Mouse (Mus musculus) limb, embryonic 15.5 days (tissue): Measurements from ENCODE around the gene Nup107. TPM values are rescaled to one million over a fixed set of nuclear protein-coding genes. Genes with fewer than 3 reads are reported as not detected.
"Not testable (repeated sequence)": the region's sequence is repeated elsewhere in the genome, so short reads cannot be mapped to it uniquely, and the experiment has no call there.

Experiments used
- ATAC-seq: fragments of 200-750 bp; cut with Nextera tagmentation; 2 replicates; pipeline ENCODE4 v1.8.0; 2017; ENCODE audit warnings: low read depth, moderate TSS enrichment; ENCODE audit not compliant: insufficient number of reproducible peaks, low FRiP score, low TSS enrichment
- H3K27ac ChIP-seq: fragments of 300-500 bp; sonication (generic); 2 replicates; pipeline ENCODE4 v1.5.1; 2015; ENCODE audit warnings: moderate library complexity, mild to moderate bottlenecking, inconsistent platforms
- H3K27me3 ChIP-seq: fragments of 300-500 bp; sonication (generic); 2 replicates; pipeline ENCODE4 v1.6.1; 2015; ENCODE audit warnings: inconsistent platforms
- H3K36me3 ChIP-seq: fragments of 300-500 bp; sonication (generic); 2 replicates; pipeline ENCODE4 v1.6.1; 2015; ENCODE audit warnings: inconsistent platforms
- H3K4me1 ChIP-seq: fragments of 300-500 bp; sonication (generic); 2 replicates; pipeline ENCODE4 v1.6.1; 2015; ENCODE audit warnings: inconsistent platforms
- H3K4me2 ChIP-seq: fragments of 300-500 bp; sonication (generic); 2 replicates; pipeline ENCODE4 v1.6.1; 2015; ENCODE audit warnings: mild to moderate bottlenecking, inconsistent platforms
- H3K4me3 ChIP-seq: fragments of 300-500 bp; sonication (generic); 2 replicates; pipeline ENCODE4 v1.5.1; 2015; ENCODE audit warnings: mild to moderate bottlenecking, inconsistent platforms
- H3K9ac ChIP-seq: fragments of 300-500 bp; sonication (generic); 2 replicates; pipeline ENCODE4 v1.6.1; 2015; ENCODE audit warnings: inconsistent platforms
- H3K9me3 ChIP-seq: fragments of 300-500 bp; sonication (generic); 2 replicates; pipeline ENCODE4 v1.6.1; 2016; ENCODE audit warnings: inconsistent platforms
- WGBS: fragments of 180-500 bp; shearing (Covaris S2); methylation state at CpG from one replicate; pipeline ENCODE4 v1.1.7; 2015; 5-methylcytosine and 5-hydroxymethylcytosine counted together
- polyA plus RNA-seq: library from polyadenylated mRNA; unstranded; fragments of >200 nt; fragmentation: Nextera tagmentation; extraction: Ambion mirVana; gene quantifications from 2 replicates; pipeline ENCODE4 v1.2.1, GENCODE M21; 2015

Gene Nup107
- polyA plus RNA-seq, 1 experiment from 2014 or later: 54.6 TPM

- H3K9me3 ChIP-seq: no peaks in the 10 kb centered on the region
- peaks cover 3% of the 10 kb centered on the region; the same call in 1 of the 2 replicates for H3K4me1 ChIP-seq
- no peak for ATAC-seq
- H3K9ac ChIP-seq: no peak overlapping the region
- H3K27ac ChIP-seq: no peak overlapping the region
- WGBS: 75% methylated on average over 9 of the region's 9 CpGs
- no peak overlapping the region for H3K4me3 ChIP-seq
- H3K27me3 ChIP-seq: no peaks in the 10 kb centered on the region
- H3K36me3 ChIP-seq: no peaks in the 10 kb centered on the region
- no peak overlapping the region for H3K4me2 ChIP-seq
These were observed 64.9 kb downstream of the Nup107 start for GRCm38 (mm10) chr10:117727518-117728110.

DNA sequence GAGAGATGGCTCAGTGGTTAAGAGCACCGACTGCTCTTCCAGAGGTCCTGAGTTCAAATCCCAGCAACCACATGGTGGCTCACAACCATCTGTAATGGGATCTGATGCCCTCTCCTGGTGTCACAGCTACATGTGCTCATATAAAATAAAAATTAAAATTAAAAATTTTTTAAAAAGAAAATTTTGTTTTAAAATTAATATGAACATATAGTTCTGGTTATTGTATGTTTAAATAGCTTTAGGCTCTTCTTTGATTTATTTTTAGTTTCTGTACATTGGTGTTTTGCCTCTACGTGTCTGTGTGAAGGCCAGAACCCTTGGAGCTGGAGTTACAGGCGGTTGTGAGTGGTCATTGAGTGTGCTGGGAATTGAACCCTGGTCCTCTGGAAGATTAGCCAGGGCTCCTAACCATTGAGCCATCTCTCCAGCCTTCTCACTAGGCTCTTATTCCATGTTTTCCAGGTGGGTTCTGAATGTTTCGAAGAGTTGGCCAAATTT, 65.6 kb downstream of the Nup107 start:
- Histone ChIP-seq H3K27ac (no peak overlapping the region), H3K9ac (no peak overlapping the region), H3K4me3 (no peak overlapping the region), H3K36me3 (no peaks in the 10 kb centered on the region), H3K4me2 (no peak overlapping the region), H3K4me1 (peaks cover 3% of the 10 kb centered on the region; the same call in 1 of the 2 replicates), H3K9me3 (no peaks in the 10 kb centered on the region), H3K27me3 (no peaks in the 10 kb centered on the region)
- 93% methylated on average over 4 of the region's 4 CpGs for WGBS
- ATAC-seq: no peak

- no peak overlapping the region for H3K4me2 ChIP-seq
- 91% methylated on average over 4 of the region's 4 CpGs for WGBS
- H3K9ac ChIP-seq: no peak overlapping the region
- no peaks in the 10 kb centered on the region for H3K27me3 ChIP-seq
- H3K36me3 ChIP-seq: no peaks in the 10 kb centered on the region
- no peak for ATAC-seq
- peaks cover 3% of the 10 kb centered on the region; the same call in 1 of the 2 replicates for H3K4me1 ChIP-seq
- no peaks in the 10 kb centered on the region for H3K9me3 ChIP-seq
- H3K4me3 ChIP-seq: no peak overlapping the region
- H3K27ac ChIP-seq: peak overlapping the region; percentile 43; the same call in 1 of the 2 replicates
These were observed 66.2 kb downstream of the Nup107 start for GRCm38 (mm10) chr10:117726350-117726749.

DNA sequence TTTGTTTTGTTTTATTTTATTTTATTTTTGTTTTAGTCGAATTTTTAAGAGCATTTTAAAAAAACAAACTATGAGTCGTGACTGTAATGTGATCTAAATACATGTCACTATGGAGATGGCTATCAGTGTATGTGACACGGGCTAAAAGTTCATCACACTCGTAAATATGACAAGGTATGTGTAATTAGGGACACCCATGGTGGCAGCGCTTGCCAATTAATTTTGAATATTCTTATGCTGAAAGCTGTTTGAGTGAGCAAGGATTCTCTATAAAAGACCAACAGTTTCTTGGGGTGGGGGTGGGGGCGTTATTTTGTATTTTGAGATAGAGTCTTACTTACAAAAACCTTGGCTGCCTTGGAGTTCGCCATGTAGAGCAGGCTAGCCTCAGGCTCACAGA, 66.8 kb downstream of the Nup107 start:
- Histone ChIP-seq H3K9me3 (no peaks in the 10 kb centered on the region), H3K27ac (peak overlapping the region; percentile 43; the same call in 1 of the 2 replicates), H3K4me2 (no peak overlapping the region), H3K9ac (no peak overlapping the region), H3K27me3 (no peaks in the 10 kb centered on the region), H3K36me3 (no peaks in the 10 kb centered on the region), H3K4me3 (no peak overlapping the region), H3K4me1 (0 out of 2 replicates have a peak, but pooled peaks cover 3% of the 10 kb centered on the region)
- no peak for ATAC-seq
- WGBS: 61% methylated on average over 7 of the region's 7 CpGs

DNA sequence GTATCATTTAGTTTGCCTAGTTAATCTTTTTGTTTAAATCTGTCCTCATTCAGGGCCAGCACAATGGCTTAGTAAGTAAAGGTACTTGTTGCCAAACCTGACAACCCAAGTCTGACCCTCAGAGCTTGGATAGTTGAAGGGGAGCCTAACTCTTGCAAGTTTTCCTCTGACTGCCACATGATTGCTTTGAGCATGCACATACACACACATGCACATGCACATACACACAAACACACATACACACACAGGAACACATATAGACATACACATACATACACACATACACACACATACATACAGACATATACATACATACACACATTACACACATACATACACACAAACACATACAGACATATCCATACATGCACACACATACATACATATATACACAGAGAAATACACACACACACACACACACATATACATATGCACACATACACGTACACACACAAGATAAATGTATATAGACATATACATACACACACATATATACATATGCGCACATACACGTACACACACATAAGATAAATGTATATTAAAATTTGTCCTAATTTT, 67.6 kb downstream of the Nup107 start:
- H3K4me3 ChIP-seq: no peak overlapping the region
- no peaks in the 10 kb centered on the region for H3K9me3 ChIP-seq
- no peaks in the 10 kb centered on the region for H3K36me3 ChIP-seq
- H3K27me3 ChIP-seq: no peaks in the 10 kb centered on the region
- H3K4me2 ChIP-seq: no peak overlapping the region
- WGBS: 84% methylated on average over 3 of the region's 3 CpGs
- 0 out of 2 replicates have a peak, but pooled peaks cover 3% of the 10 kb centered on the region for H3K4me1 ChIP-seq
- no peak overlapping the region for H3K9ac ChIP-seq
- H3K27ac ChIP-seq: no peak overlapping the region
- ATAC-seq: no peak

- Histone ChIP-seq H3K4me1 (no peaks in the 10 kb centered on the region), H3K27ac (no peak overlapping the region), H3K4me3 (no peak overlapping the region), H3K9ac (no peak overlapping the region), H3K27me3 (no peaks in the 10 kb centered on the region), H3K9me3 (no peaks in the 10 kb centered on the region), H3K4me2 (no peak overlapping the region), H3K36me3 (no peaks in the 10 kb centered on the region)
- 80% methylated on average over 5 of the region's 5 CpGs for WGBS
- ATAC-seq: no peak
These were observed 68.3 kb downstream of the Nup107 start for GRCm38 (mm10) chr10:117724136-117724718.

DNA sequence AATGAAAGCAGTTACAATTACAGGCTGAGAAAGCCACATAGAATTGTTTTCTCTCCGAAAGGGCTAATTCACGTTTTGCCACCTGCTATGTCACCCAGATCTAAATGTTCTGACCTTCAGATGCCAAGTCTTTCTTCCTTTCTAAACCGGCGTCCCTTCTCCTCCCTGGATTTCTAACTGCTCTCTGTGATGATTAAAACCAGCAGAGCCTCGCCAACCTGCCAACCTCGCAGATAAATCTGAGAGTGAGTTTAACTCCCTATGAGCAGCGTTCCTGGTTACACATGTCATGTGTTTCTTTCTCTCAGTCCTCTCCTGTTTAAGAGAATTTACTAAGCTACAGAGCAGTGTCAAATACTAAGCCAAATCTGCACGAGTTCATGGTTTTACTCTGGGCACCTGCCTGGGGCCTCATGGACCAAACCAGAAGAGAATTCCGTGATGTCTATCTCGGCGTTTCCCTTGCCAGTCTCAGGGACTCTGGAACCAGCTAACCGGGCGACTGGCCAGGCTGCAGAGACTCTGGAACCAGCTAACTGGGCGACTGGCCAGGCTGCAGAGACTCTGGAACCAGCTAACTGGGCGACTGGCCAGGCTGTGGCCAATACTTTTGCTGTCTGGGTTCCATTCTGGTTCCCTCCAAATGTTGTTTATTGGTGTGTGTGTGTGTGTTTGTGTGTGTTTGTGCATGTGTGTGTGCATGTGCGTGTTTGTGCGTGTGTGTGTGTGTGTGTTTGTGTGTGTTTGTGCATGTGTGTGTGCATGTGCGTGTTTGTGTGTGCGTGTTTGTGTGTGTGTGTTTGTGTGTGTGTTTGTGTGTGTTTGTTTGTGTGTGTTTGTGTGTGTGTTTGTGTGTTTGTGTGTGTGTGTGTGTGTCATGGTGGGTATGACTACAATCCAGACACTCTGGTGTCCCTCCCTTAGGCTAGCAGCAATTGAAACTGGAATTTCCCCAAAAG, 74.1 kb downstream of the Nup107 start:
- no peak overlapping the region for H3K4me2 ChIP-seq
- no peak overlapping the region for H3K27ac ChIP-seq
- H3K36me3 ChIP-seq: no peaks in the 10 kb centered on the region
- WGBS: 49% methylated on average over 19 of the region's 19 CpGs
- ATAC-seq: no peak
- H3K4me3 ChIP-seq: no peak overlapping the region
- H3K27me3 ChIP-seq: no peaks in the 10 kb centered on the region
- no peak overlapping the region for H3K9ac ChIP-seq
- H3K9me3 ChIP-seq: no peaks in the 10 kb centered on the region
- H3K4me1 ChIP-seq: peaks cover 6% of the 10 kb centered on the region; the same call in 1 of the 2 replicates

DNA sequence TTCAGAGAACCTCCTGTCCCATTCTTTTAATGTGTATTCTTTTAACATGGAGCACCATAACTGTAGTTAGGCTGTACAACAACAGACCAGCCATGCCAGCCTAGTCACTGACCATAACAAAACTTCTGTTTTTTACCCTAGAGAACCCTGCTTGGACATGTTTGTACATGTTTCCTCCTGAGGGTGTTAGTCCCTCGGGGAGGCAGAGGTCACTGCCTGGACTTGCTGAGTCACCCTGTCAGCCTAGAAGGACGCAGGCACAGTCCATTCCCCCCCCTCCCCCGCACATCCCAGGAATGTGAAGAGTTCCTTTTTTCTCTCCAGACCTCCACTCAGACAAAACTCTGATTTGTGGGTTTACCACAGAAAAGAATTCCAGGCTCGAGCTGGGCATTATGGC, 74.9 kb downstream of the Nup107 start:
- ATAC-seq: no peak
- WGBS: 9% methylated on average over 4 of the region's 4 CpGs
- Histone ChIP-seq H3K27ac (no peak overlapping the region), H3K9ac (no peak overlapping the region), H3K36me3 (no peaks in the 10 kb centered on the region), H3K27me3 (no peaks in the 10 kb centered on the region), H3K9me3 (no peaks in the 10 kb centered on the region), H3K4me1 (peaks cover 6% of the 10 kb centered on the region; the same call in 1 of the 2 replicates), H3K4me3 (no peak overlapping the region), H3K4me2 (no peak overlapping the region)

DNA sequence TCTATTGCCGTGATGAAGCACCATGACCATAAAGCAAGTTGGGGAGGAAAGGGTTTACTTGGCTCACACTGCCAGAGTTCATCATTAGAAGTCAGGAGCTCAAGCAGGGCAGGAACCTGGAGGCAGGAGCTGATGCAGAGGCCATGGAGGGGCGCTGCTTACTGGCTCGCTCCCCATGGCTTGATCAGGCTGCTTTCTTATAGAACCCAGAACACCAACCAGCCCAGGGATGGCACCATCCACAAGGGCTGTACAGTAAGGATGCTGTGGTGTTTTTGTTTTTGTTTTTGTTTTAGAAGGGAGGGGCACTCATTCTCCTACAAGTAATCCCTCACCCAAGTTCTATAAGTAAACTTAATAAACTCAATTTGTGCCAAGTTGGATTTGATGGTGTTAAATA, 75.8 kb downstream of the Nup107 start:
- Histone ChIP-seq H3K9ac (no peak overlapping the region), H3K27ac (no peak overlapping the region), H3K9me3 (no peaks in the 10 kb centered on the region), H3K27me3 (no peaks in the 10 kb centered on the region), H3K36me3 (no peaks in the 10 kb centered on the region), H3K4me2 (no peak overlapping the region), H3K4me1 (peaks cover 6% of the 10 kb centered on the region; the same call in 1 of the 2 replicates), H3K4me3 (no peak overlapping the region)
- ATAC-seq: no peak
- 82% methylated on average over 3 of the region's 3 CpGs for WGBS

- WGBS: 92% methylated on average over 1 of the region's 1 CpGs
These were observed 76.9 kb downstream of the Nup107 start for GRCm38 (mm10) chr10:117715654-117716053.

GRCm38 (mm10) chr10:117714928-117715500, 77.5 kb downstream of the Nup107 start:
- Histone ChIP-seq H3K36me3 (no peaks in the 10 kb centered on the region), H3K4me2 (no peak overlapping the region), H3K9me3 (no peaks in the 10 kb centered on the region), H3K9ac (no peak overlapping the region), H3K4me3 (no peak overlapping the region), H3K27ac (no peak overlapping the region), H3K4me1 (peaks cover 12% of the 10 kb centered on the region), H3K27me3 (no peaks in the 10 kb centered on the region)
- no peak for ATAC-seq
- 70% methylated on average over 4 of the region's 4 CpGs for WGBS

More at GRCm38 (mm10) chr10:117715654-117716053, 76.9 kb downstream of the Nup107 start:
- H3K36me3 ChIP-seq, H3K27ac ChIP-seq, H3K9me3 ChIP-seq, H3K9ac ChIP-seq, H3K4me3 ChIP-seq, ATAC-seq, H3K4me2 ChIP-seq, H3K27me3 ChIP-seq: not testable (repeated sequence)
- peaks cover 12% of the 10 kb centered on the region for H3K4me1 ChIP-seq
